Mouse (Mus musculus) stomach, embryonic 14.5 days (tissue): ENCODE measurements at regions not wholly inside any gene's neighbourhood (a gene's known extent, or its start where the extent isn't known, plus 50 kb on each side); places are given as distances from the start of the nearest gene placed in this dataset.

Experiments used
- ATAC-seq: fragments of 200-750 bp; cut with Nextera tagmentation; 2 replicates; pipeline ENCODE4 v1.8.0; 2017; ENCODE audit warnings: low read depth, moderate TSS enrichment; ENCODE audit not compliant: insufficient number of reproducible peaks, insufficient read depth, low FRiP score
- H3K27ac ChIP-seq: fragments of 300-500 bp; sonication (generic); 2 replicates; pipeline ENCODE4 v1.5.1; 2014; ENCODE audit warnings: mild to moderate bottlenecking, low read length, moderate library complexity, mixed read lengths
- H3K27me3 ChIP-seq: fragments of 300-500 bp; sonication (generic); 2 replicates; pipeline ENCODE4 v1.6.1; 2014; ENCODE audit warnings: low read length, control low read depth, mixed read lengths; ENCODE audit not compliant: control insufficient read depth, insufficient read depth
- H3K36me3 ChIP-seq: fragments of 300-500 bp; sonication (generic); 2 replicates; pipeline ENCODE4 v1.6.1; 2014; ENCODE audit warnings: mild to moderate bottlenecking, control low read depth, low read length, moderate library complexity, mixed read lengths; ENCODE audit not compliant: control insufficient read depth, insufficient read depth
- H3K4me1 ChIP-seq: fragments of 300-500 bp; sonication (generic); 2 replicates; pipeline ENCODE4 v1.6.1; 2014; ENCODE audit warnings: low read length, control low read depth, mixed read lengths; ENCODE audit not compliant: control insufficient read depth, insufficient read depth
- H3K4me2 ChIP-seq: fragments of 300-500 bp; sonication (generic); replicated peaks from 2 replicates; pipeline ENCODE4 v1.6.1; 2014; ENCODE audit warnings: low read depth, low read length, control low read depth
- H3K4me3 ChIP-seq: fragments of 300-500 bp; sonication (generic); 2 replicates; pipeline ENCODE4 v1.5.1; 2014; ENCODE audit warnings: low read depth, low read length, control low read depth
- H3K9ac ChIP-seq: fragments of 300-500 bp; sonication (generic); replicated peaks from 2 replicates; pipeline ENCODE4 v1.6.1; 2014; ENCODE audit warnings: low read depth, mild to moderate bottlenecking, control low read depth, low read length, moderate library complexity, mixed read lengths
- H3K9me3 ChIP-seq: fragments of 300-500 bp; sonication (generic); 2 replicates; pipeline ENCODE4 v1.6.1; 2016; ENCODE audit warnings: low read depth, low read length, control low read depth; ENCODE audit not compliant: control insufficient read depth
- WGBS: fragments of 180-500 bp; shearing (Covaris S2); extraction: QIAGEN DNeasy Blood & Tissue Kit; methylation state at CpG from one replicate; pipeline ENCODE4 v1.1.7; 2014; 5-methylcytosine and 5-hydroxymethylcytosine counted together

DNA sequence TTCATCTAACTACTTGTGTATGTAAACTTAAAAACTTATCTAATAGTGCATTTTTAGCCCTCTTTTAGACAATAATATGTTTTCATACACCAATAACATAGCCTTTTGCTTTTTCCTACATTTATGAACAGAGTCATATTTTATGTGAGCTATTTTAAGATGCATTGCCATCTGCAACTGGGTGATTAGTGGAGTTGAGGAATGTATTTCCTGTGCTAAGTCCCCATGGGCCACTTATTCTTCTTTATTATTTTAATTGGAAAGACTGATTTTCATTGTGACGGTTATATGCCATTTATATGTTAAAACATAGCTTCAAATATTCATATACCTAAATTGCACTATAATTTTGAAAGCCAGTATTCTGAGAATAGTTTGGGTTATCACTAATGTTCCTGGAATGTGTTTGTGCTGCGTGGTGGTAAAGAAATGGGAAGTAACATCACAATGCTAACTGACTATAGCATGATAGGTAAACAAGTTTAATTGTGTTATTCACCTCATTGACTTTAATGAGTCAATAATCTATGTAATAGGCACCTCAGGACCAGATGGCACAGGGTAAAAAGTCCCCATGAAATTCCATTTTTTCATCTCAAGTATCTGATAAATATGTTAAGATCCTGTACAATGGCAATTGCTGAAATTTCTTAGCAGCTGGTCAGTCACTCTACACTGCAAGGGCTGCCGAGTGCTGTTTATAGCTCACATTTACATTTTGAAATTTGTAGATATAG lies 1671.5 kb downstream of the Efnb2 start:
- Histone ChIP-seq H3K4me3 (no peak overlapping the region), H3K27ac (no peak overlapping the region), H3K36me3 (no peaks in the 10 kb centered on the region), H3K4me2 (no peak overlapping the region), H3K4me1 (no peaks in the 10 kb centered on the region), H3K9ac (no peak overlapping the region), H3K9me3 (no peaks in the 10 kb centered on the region), H3K27me3 (no peaks in the 10 kb centered on the region)
- WGBS = 72% methylated on average over 3 of the region's 3 CpGs
- no peak for ATAC-seq

DNA sequence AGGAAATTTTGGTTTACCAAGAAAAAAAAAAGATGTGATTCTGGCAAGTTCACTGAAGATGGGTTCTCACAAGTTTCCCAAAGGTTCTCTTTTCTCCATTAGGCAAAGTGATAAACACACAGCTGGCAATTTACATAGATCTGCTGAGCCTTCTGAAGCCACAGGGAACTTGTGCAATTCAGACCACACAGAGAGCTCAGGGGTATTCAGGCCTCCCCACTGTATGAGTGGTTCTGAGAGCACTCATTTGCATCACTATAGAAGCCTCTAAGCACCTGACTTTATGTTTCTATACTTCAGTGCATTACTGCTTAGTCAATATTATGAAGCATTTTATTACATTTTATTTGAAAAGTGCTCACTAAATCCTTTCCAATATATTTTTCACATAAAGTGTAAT lies 1687.1 kb downstream of the Efnb2 start:
- H3K27me3 ChIP-seq = no peaks in the 10 kb centered on the region
- no peak overlapping the region for H3K27ac ChIP-seq
- H3K9me3 ChIP-seq = no peaks in the 10 kb centered on the region
- H3K4me3 ChIP-seq = no peak overlapping the region
- H3K9ac ChIP-seq = no peak overlapping the region
- H3K36me3 ChIP-seq = no peaks in the 10 kb centered on the region
- ATAC-seq = no peak
- no peaks in the 10 kb centered on the region for H3K4me1 ChIP-seq
- H3K4me2 ChIP-seq = no peak overlapping the region

DNA sequence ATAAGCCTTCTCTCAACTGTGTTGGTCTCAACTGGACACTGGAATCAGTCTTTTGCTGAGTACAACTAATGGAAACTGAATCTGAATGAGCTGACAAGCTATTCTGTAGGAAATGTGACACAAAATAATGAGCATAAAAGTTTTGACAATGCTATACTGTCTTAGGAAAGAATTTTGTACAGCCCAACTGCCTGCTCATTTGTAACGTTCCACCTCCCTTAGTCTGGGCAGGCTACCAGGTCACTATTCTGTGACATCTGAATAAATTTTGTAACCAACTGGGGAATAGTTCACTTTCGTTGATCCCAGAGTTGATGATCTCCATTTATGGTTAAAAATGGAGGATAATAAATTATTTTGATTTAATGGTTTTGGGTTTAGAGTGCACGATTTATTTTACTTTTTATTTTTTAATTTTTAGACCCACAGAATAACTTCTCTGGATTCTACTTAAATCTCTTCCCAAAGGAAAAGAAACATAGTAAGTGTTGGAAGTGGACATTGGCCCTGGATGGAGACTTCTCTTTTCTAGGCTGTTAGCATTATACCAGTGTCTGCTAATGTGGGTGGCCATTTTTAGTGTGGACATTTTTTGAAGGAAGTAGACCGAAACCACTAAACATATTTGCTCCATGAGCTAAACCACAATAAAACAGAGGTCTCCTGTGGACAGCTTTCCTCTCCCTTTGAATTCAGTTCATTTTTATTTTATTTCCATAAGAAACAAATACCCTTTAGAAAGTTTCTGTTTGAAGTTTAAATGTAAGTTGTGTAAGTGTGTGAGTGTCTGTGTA lies 1697.8 kb downstream of the Efnb2 start:
- no peak for ATAC-seq
- no peaks in the 10 kb centered on the region for H3K4me1 ChIP-seq
- H3K9me3 ChIP-seq = no peaks in the 10 kb centered on the region
- no peak overlapping the region for H3K9ac ChIP-seq
- H3K4me3 ChIP-seq = no peak overlapping the region
- no peak overlapping the region for H3K27ac ChIP-seq
- H3K36me3 ChIP-seq = no peaks in the 10 kb centered on the region
- WGBS = 71% methylated on average over 4 of the region's 4 CpGs
- no peak overlapping the region for H3K4me2 ChIP-seq
- H3K27me3 ChIP-seq = no peaks in the 10 kb centered on the region

DNA sequence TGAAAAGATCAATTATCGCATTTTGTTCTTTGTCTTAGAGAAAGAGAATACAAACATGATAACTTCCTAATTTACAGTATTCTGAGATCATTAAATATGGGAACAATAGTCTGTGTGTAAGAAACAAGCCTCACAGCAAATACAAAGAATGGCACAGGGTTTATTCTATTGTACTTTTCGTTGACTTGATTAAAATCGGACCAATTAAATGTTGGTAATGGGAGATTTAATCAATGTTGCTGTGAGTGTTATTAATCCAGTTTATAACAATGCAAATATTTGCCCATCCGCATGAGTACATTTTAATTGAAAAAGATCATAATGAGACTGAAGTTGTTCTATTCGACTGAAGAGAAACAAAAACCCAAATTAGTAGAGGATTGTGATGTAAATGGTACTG lies 1703.0 kb downstream of the Efnb2 start:
- 88% methylated on average over 5 of the region's 5 CpGs for WGBS
- Histone ChIP-seq H3K4me1 (no peaks in the 10 kb centered on the region), H3K4me2 (no peak overlapping the region), H3K27ac (no peak overlapping the region), H3K36me3 (no peaks in the 10 kb centered on the region), H3K27me3 (no peaks in the 10 kb centered on the region), H3K9me3 (no peaks in the 10 kb centered on the region), H3K4me3 (no peak overlapping the region), H3K9ac (no peak overlapping the region)
- no peak for ATAC-seq

DNA sequence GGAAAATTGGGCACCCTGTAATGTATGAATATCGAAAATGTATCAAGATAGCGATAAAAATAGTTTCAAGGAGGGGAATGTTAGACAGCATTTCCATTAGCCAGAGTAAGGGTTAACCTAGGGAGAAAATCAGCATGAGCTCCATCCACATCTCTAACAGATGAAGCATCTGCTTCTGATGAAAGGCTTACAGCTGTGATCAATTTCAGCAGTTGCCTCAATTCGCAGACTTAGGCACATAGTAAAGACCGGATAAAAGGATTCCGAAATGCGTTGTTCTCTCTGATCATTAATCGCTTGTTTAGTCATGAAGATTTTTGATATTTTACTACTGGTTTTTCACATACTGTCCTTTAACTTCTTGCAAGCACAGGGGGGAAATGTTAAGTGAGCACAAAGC lies 1706.8 kb downstream of the Efnb2 start:
- Histone ChIP-seq H3K36me3 (no peaks in the 10 kb centered on the region), H3K4me3 (no peak overlapping the region), H3K27ac (no peak overlapping the region), H3K27me3 (no peaks in the 10 kb centered on the region), H3K4me2 (no peak overlapping the region), H3K9ac (no peak overlapping the region), H3K4me1 (no peaks in the 10 kb centered on the region), H3K9me3 (no peaks in the 10 kb centered on the region)
- ATAC-seq = no peak
- WGBS = 75% methylated on average over 7 of the region's 7 CpGs

DNA sequence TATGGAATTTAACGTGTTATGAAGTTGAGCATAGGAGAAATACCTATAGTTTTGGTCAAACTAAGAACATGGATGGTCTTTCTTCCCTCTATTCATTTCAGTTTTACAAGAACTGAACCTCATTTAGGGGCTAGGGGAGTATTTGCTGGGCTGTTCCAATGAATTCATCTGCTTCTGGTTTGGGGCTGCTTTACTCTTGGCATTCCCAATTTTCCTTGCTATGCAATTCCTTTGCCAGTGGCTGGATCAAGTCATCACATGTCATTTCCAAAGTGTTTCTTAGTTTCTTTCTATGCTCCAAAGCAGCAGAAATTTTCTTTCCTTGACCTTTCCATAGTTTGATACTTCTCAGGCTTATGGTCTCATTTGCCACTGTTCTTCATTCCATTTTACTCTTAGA lies 1738.6 kb downstream of the Efnb2 start:
- Histone ChIP-seq H3K27me3 (no peaks in the 10 kb centered on the region), H3K27ac (no peak overlapping the region), H3K4me1 (no peaks in the 10 kb centered on the region), H3K4me3 (no peak overlapping the region), H3K4me2 (no peak overlapping the region), H3K36me3 (no peaks in the 10 kb centered on the region), H3K9ac (no peak overlapping the region), H3K9me3 (no peaks in the 10 kb centered on the region)
- ATAC-seq = no peak
- WGBS = 80% methylated on average over 1 of the region's 1 CpGs

DNA sequence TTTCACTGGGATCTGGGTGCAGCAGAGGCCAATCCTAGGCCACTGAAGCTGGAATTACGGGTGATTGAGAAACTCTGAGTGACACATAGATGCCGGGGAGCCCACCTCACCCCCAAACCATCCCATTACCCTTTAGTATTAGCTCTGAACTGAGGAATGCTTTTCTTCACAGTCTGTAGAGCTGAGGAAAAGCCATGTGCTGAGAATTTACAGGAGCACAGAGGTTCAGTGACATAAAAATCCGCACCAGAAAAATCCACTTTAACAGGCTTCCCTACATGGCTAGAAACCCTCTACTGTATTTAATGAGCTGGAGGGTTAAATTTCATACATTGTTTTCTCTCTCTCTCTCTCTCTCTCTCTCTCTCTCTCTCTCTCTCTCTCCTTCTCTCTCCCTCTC lies 1753.4 kb downstream of the Efnb2 start:
- H3K4me3 ChIP-seq = no peak overlapping the region
- H3K36me3 ChIP-seq = no peaks in the 10 kb centered on the region
- no peak overlapping the region for H3K27ac ChIP-seq
- no peaks in the 10 kb centered on the region for H3K4me1 ChIP-seq
- ATAC-seq = no peak
- H3K4me2 ChIP-seq = no peak overlapping the region
- H3K9ac ChIP-seq = no peak overlapping the region
- H3K27me3 ChIP-seq = no peaks in the 10 kb centered on the region
- no peaks in the 10 kb centered on the region for H3K9me3 ChIP-seq
- 79% methylated on average over 3 of the region's 3 CpGs for WGBS

DNA sequence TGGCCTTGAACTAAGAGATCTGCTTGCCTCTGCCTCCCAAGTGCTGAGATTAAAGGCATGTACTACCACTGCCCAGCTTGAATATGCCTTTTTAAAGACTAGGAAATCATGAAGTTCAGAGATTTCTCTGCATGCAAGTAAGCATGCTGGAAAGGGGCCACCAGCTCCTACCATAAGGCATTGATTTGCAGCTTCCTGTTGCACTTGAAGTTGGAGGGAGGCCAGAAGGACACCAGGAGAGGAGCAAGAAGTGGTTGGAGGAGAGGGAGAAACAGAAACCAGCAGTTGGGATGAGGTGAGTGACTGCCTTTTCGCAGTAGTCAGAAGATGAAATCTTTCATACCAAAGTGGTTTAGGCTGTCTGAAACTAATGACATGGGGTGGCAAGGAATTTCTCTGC lies 1769.6 kb downstream of the Efnb2 start:
- WGBS = 56% methylated on average over 1 of the region's 1 CpGs
- no peaks in the 10 kb centered on the region for H3K27me3 ChIP-seq
- no peaks in the 10 kb centered on the region for H3K9me3 ChIP-seq
- H3K4me3 ChIP-seq = no peak overlapping the region
- no peaks in the 10 kb centered on the region for H3K36me3 ChIP-seq
- no peaks in the 10 kb centered on the region for H3K4me1 ChIP-seq
- H3K9ac ChIP-seq = no peak overlapping the region
- no peak overlapping the region for H3K27ac ChIP-seq
- no peak for ATAC-seq
- H3K4me2 ChIP-seq = no peak overlapping the region
